Mouse (Mus musculus): ENCODE data around the gene Pabpn1l. TPM values are rescaled to one million over a fixed set of nuclear protein-coding genes. Genes with fewer than 3 reads are reported as not detected.
A peak's percentile ranks its signal among the peaks of the same experiment; 100 is the strongest.

Gene Pabpn1l
- polyA plus RNA-seq (2016; fragmentation: Nextera tagmentation; extraction: Ambion mirVana) = not detected in 2 replicates

GRCm38 (mm10) chr8:122622727-122623126 lies at the start of gene Pabpn1l:
Gene Pabpn1l (minus strand): TSS chr8:122622739.
- H3K27ac ChIP-seq = 0 out of 2 replicates have a peak within 1 kb of the TSS, but pooled peaks have one; percentile 13
- no peaks in the 10 kb centered on the region for H3K36me3 ChIP-seq (replicated peaks)
- no peak within 1 kb of the TSS for H3K4me3 ChIP-seq
- 0 out of 2 replicates have a peak, but pooled peaks cover 4% of the 10 kb centered on the region for H3K27me3 ChIP-seq (ENCODE audit: poor library complexity, severe bottlenecking)
- no peak for DNase-seq (ENCODE audit: extremely low spot score, low spot score)
- H3K9me3 ChIP-seq = no peaks in the 10 kb centered on the region
- WGBS = 61% methylated on average over 6 of the region's 6 CpGs
- H3K4me1 ChIP-seq = peaks cover 47% of the 10 kb centered on the region

- H3K4me1 ChIP-seq = peaks cover 52% of the 10 kb centered on the region
- no peaks in the 10 kb centered on the region for H3K9me3 ChIP-seq
- no peaks in the 10 kb centered on the region for H3K36me3 ChIP-seq (replicated peaks)
- no peak for DNase-seq (ENCODE audit: extremely low spot score, low spot score)
- H3K27ac ChIP-seq = no peak overlapping the region
- WGBS = 81% methylated on average over 6 of the region's 6 CpGs
- no peak overlapping the region for H3K4me3 ChIP-seq
- peaks cover 100% of the 10 kb centered on the region for H3K27me3 ChIP-seq (ENCODE audit: poor library complexity, severe bottlenecking)
Measured at GRCm38 (mm10) chr8:122671894-122672293, 49.4 kb upstream of the Pabpn1l start.

DNA sequence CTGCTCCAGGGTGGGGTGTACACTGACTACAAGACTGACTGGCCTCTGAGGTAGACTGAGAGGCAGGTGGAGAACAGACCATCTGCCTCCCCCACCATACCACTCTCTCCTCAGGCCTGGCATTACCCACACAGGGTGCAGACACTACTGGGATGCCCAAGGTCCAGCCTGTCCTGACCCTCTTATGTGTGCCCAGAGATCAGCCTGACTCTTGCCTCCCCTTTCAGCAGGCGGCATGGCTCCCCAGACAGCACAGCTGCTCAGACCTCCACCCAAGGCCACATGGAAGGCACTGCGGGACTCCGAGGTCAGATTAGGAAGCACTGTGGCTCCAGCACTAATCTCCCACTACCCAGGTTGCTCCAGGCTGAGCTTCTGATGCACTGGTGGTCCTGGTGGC lies 48.2 kb upstream of the Pabpn1l start:
- no peaks in the 10 kb centered on the region for H3K36me3 ChIP-seq (replicated peaks)
- peaks cover 100% of the 10 kb centered on the region for H3K27me3 ChIP-seq (ENCODE audit: poor library complexity, severe bottlenecking)
- no peaks in the 10 kb centered on the region for H3K9me3 ChIP-seq
- no peak for DNase-seq (ENCODE audit: extremely low spot score, low spot score)
- WGBS = 51% methylated on average over 3 of the region's 3 CpGs
- no peak overlapping the region for H3K27ac ChIP-seq
- peaks cover 52% of the 10 kb centered on the region for H3K4me1 ChIP-seq
- no peak overlapping the region for H3K4me3 ChIP-seq

DNA sequence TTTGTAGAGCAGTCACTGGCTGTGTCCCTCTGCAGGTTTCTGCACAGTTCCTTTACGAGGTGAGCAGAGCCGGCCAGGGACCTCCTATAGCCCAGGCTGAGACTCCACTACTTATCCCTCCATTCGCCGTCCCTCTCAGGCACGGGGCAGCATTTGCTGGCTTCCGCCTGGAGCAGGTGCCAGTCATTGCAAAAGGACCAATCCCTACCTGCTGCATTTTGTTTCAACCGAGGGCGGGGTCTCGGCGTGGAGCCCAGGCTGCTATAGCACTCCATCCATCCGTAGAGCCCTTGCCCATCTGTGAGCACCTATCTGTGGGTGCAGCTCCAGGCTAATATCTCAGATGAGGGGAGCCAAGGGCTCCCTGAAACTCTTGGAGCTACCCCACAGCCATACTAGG lies 47.5 kb upstream of the Pabpn1l start:
- Histone ChIP-seq H3K4me3 (no peak overlapping the region), H3K27me3 (ENCODE audit: poor library complexity, severe bottlenecking) (peaks cover 95% of the 10 kb centered on the region), H3K36me3 (replicated peaks) (no peaks in the 10 kb centered on the region), H3K27ac (no peak overlapping the region), H3K9me3 (no peaks in the 10 kb centered on the region), H3K4me1 (peaks cover 53% of the 10 kb centered on the region)
- WGBS = 15% methylated on average over 11 of the region's 11 CpGs
- DNase-seq (ENCODE audit: extremely low spot score, low spot score) = no peak

DNA sequence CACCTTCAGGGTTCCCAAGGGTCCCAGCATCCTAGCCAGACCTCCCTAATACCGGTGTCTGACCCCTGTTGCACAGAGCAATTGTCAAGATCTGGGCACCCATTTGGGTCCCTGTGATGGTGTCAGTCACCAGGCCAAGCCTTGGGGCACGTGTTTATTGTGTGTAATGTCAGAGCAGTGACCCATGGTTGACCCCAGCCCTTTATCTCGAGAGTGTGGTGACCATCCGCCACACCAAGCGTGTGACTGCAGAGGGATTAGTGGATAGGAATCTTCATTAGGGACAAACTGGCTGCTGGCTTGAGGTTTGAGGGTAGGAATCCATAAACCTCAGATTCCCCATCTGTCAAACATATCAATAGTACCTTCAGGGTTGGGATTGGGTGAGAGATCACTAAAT lies 46.8 kb upstream of the Pabpn1l start:
- peaks cover 56% of the 10 kb centered on the region for H3K4me1 ChIP-seq
- H3K36me3 ChIP-seq (replicated peaks) = no peaks in the 10 kb centered on the region
- no peaks in the 10 kb centered on the region for H3K9me3 ChIP-seq
- no peak overlapping the region for H3K27ac ChIP-seq
- no peak overlapping the region for H3K4me3 ChIP-seq
- no peak for DNase-seq (ENCODE audit: extremely low spot score, low spot score)
- H3K27me3 ChIP-seq (ENCODE audit: poor library complexity, severe bottlenecking) = peaks cover 95% of the 10 kb centered on the region
- WGBS = 20% methylated on average over 5 of the region's 5 CpGs

DNA sequence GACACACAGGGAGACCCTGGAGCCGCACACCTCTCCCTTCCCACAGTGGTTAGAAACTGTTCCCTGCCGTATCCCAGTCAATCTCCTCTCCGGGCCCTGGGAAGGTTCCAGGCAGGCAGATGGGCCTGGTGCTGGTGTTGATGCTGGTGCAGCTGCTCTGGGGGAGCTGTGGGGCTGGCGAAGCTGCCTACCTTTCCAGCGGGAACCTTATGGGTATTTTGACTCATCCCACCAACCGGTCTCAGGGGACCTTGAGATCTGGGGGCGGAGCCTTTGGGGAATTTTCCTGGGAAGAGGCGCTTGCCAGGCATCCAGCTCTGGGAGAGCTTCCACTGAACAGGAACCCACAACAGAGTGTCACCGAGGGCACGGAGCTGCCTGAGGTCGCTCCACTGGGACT lies 45.3 kb upstream of the Pabpn1l start:
- WGBS = 80% methylated on average over 11 of the region's 11 CpGs

DNA sequence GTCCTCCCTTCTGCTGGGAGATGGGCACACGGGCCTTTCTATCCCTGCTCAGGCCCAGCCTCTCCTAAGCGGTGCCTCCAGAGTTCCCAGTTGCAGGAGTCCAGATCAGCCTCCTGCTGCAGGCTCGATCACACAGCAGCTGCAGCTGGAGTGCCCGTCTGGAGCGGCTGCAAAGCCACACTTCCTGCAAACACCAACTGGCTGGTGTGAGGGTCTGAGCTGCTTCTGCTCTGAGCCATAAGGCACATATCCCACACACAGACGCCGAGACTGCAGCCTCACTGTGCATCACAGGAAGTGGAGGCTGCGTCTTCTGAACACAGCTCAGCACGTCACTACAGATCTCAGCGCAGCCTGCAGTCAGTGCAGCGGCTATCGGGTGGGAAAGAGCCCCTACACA lies 44.3 kb upstream of the Pabpn1l start:
- no peak overlapping the region for H3K27ac ChIP-seq
- no peaks in the 10 kb centered on the region for H3K36me3 ChIP-seq (replicated peaks)
- DNase-seq (ENCODE audit: extremely low spot score, low spot score) = no peak
- no peak overlapping the region for H3K4me3 ChIP-seq
- H3K4me1 ChIP-seq = peaks cover 67% of the 10 kb centered on the region
- H3K27me3 ChIP-seq (ENCODE audit: poor library complexity, severe bottlenecking) = peaks cover 81% of the 10 kb centered on the region
- no peaks in the 10 kb centered on the region for H3K9me3 ChIP-seq
- WGBS = 70% methylated on average over 12 of the region's 12 CpGs

More for the DNA sequence above, 45.3 kb upstream of the Pabpn1l start:
- peaks cover 63% of the 10 kb centered on the region for H3K4me1 ChIP-seq
- no peak overlapping the region for H3K27ac ChIP-seq
- no peak overlapping the region for H3K4me3 ChIP-seq
- no peaks in the 10 kb centered on the region for H3K36me3 ChIP-seq (replicated peaks)
- no peaks in the 10 kb centered on the region for H3K9me3 ChIP-seq
- peaks cover 92% of the 10 kb centered on the region for H3K27me3 ChIP-seq (ENCODE audit: poor library complexity, severe bottlenecking)
- no peak for DNase-seq (ENCODE audit: extremely low spot score, low spot score)

GRCm38 (mm10) chr8:122666338-122666764 lies 43.8 kb upstream of the Pabpn1l start:
- Histone ChIP-seq H3K4me1 (peaks cover 72% of the 10 kb centered on the region), H3K4me3 (no peak overlapping the region), H3K36me3 (replicated peaks) (no peaks in the 10 kb centered on the region), H3K27ac (no peak overlapping the region), H3K9me3 (no peaks in the 10 kb centered on the region), H3K27me3 (ENCODE audit: poor library complexity, severe bottlenecking) (peaks cover 77% of the 10 kb centered on the region)
- DNase-seq (ENCODE audit: extremely low spot score, low spot score) = no peak
- 47% methylated on average over 9 of the region's 9 CpGs for WGBS

DNA sequence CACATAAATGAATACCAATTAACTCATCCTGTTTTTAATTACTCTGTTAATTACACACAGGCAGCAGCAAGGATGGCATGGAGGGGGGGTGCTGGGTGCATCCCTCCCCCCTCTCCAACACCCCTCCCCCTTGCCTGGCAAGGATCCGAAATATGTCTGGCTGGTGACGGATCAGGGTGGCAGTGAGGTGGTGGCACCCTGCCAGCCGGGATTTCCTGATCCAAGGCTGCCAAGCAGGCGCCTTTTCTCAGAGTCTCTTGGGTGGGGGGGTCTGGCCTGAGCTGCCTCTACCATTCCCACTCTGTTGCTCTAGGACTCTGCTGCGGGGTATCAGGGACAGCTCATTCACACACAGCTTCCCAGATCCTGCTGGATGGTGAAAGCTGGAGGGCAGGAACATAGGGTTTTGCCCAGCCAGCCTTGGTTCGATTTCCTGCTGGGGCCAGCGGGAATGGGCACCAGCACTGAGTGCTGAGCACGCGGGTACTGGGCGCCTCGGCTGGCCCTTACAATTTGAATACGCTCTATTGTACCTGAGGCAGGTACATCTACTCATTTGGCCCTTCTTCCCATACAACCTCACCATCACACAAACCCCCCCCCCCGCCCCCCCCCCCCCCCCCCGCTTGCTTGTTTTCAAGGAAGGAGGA lies 43.3 kb upstream of the Pabpn1l start:
- Histone ChIP-seq H3K27me3 (ENCODE audit: poor library complexity, severe bottlenecking) (peaks cover 71% of the 10 kb centered on the region), H3K4me1 (peaks cover 77% of the 10 kb centered on the region), H3K36me3 (replicated peaks) (no peaks in the 10 kb centered on the region), H3K4me3 (no peak overlapping the region), H3K9me3 (no peaks in the 10 kb centered on the region), H3K27ac (no peak overlapping the region)
- WGBS = 73% methylated on average over 14 of the region's 14 CpGs
- no peak for DNase-seq (ENCODE audit: extremely low spot score, low spot score)

DNA sequence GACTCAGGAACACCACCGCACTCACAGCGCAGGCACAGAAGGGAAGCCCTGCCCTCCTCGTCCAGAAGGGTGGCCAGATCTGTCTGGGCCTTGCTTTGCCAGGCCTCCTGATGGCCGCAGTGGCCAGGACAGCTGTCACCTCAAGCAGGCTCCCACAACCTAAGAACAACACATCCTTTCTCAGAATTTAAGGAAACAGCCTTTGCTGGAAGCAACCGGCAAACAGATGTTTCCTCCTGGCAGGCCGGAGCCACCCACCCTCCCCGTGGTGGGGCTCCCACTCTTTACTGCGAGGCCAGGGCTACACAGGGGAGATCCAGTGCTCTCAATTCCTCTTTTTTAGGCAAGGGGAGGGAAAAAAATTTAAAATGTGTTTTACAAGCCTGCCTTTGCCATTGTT lies 42.7 kb upstream of the Pabpn1l start:
- no peak overlapping the region for H3K4me3 ChIP-seq
- H3K4me1 ChIP-seq = peaks cover 76% of the 10 kb centered on the region
- WGBS = 62% methylated on average over 8 of the region's 8 CpGs
- H3K27ac ChIP-seq = 0 out of 2 replicates have a peak overlapping the region, but pooled peaks have one; percentile 31
- DNase-seq (ENCODE audit: extremely low spot score, low spot score) = no peak
- H3K9me3 ChIP-seq = no peaks in the 10 kb centered on the region
- no peaks in the 10 kb centered on the region for H3K36me3 ChIP-seq (replicated peaks)
- H3K27me3 ChIP-seq (ENCODE audit: poor library complexity, severe bottlenecking) = peaks cover 65% of the 10 kb centered on the region

DNA sequence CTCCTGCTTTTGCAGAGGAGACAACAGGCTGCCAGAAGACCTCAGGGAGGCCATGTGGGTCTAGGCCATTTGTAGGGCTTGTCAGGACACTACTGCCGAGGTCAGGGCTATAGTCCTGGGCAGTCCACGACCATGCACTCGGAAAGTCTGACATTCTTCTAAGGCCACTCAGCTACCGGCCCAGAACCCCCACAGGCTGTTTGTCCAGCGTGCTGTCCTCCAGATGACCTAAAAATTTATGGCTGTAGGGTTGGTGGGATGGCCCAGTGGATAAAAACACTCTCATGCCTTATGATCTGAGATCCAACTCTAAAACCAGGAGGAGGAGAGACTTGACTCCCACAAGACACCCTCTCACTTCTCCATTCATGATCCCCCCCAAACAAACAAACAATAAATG lies 41.1 kb upstream of the Pabpn1l start:
- WGBS = 70% methylated on average over 5 of the region's 5 CpGs
- peaks cover 76% of the 10 kb centered on the region for H3K4me1 ChIP-seq
- no peaks in the 10 kb centered on the region for H3K9me3 ChIP-seq

DNA sequence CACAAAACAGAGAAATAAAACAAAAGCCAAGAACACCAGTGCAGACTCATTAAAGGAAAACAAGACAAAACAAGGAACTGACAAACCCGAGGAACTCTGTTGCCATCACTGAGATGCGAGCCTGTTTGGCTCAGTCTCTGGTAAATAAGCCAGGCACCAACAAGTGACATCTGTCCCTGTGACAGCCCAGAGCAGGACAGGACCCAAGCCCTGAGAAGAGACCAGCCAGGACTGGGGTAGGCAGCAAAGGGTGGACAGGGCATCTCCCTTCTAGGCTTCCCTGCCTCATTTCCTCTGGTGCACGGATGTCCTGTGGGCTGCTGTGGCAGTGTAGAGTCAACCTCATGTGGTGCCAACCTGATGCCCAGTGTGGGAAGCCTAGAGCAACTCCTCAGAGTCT lies 40.6 kb upstream of the Pabpn1l start:
- H3K4me3 ChIP-seq = no peak overlapping the region
- no peak for DNase-seq (ENCODE audit: extremely low spot score, low spot score)
- 90% methylated on average over 3 of the region's 3 CpGs for WGBS
- peaks cover 81% of the 10 kb centered on the region for H3K4me1 ChIP-seq
- H3K36me3 ChIP-seq (replicated peaks) = no peaks in the 10 kb centered on the region
- H3K9me3 ChIP-seq = no peaks in the 10 kb centered on the region
- no peak overlapping the region for H3K27ac ChIP-seq
- H3K27me3 ChIP-seq (ENCODE audit: poor library complexity, severe bottlenecking) = peaks cover 44% of the 10 kb centered on the region

More for the DNA sequence above, 41.1 kb upstream of the Pabpn1l start:
- Histone ChIP-seq H3K36me3 (replicated peaks) (no peaks in the 10 kb centered on the region), H3K4me3 (no peak overlapping the region), H3K27me3 (ENCODE audit: poor library complexity, severe bottlenecking) (peaks cover 50% of the 10 kb centered on the region), H3K27ac (no peak overlapping the region)
- no peak for DNase-seq (ENCODE audit: extremely low spot score, low spot score)

DNA sequence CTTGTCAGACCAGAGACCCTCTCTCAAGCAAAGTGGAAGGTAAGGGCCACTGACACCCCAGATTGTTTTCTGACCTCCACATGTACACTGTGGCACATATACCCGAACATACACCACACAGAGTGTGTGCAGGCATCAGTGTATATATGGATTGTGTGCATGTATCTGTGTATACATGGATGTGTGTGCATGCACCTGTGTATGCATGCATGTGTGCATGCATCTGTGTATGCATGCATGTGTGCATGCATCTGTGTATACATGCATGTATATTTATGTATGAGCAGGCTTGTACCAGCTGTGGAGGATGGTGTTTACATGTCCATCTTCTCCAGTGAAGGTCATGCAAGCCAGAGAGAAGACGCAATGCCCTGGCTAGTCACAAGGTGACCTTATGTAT lies 39.4 kb upstream of the Pabpn1l start:
- peaks cover 85% of the 10 kb centered on the region for H3K4me1 ChIP-seq
- no peak overlapping the region for H3K27ac ChIP-seq
- H3K36me3 ChIP-seq (replicated peaks) = no peaks in the 10 kb centered on the region

More for the DNA sequence above, 39.4 kb upstream of the Pabpn1l start:
- Histone ChIP-seq H3K9me3 (no peaks in the 10 kb centered on the region), H3K4me3 (no peak overlapping the region), H3K27me3 (ENCODE audit: poor library complexity, severe bottlenecking) (peaks cover 32% of the 10 kb centered on the region)
- WGBS = 84% methylated on average over 2 of the region's 2 CpGs
- DNase-seq (ENCODE audit: extremely low spot score, low spot score) = no peak
